Mouse (Mus musculus) liver, postnatal 0 days (tissue): ENCODE data around the gene Btd. TPM values are rescaled to one million over a fixed set of nuclear protein-coding genes. Genes with fewer than 3 reads are reported as not detected.

Source experiments
- ATAC-seq: fragments of 200-750 bp; cut with Nextera tagmentation; 2 replicates; pipeline ENCODE4 v1.8.0; 2017; ENCODE audit warnings: mild to moderate bottlenecking, moderate library complexity
- DNase-seq: peaks from one replicate; pipeline ENCODE4 v3.0.0-alpha.2; 2016
- H3K27ac ChIP-seq: fragments of 300-500 bp; sonication (generic); 2 replicates; pipeline ENCODE4 v1.5.1; 2014; ENCODE audit warnings: antibody characterized with exemption, moderate library complexity, mild to moderate bottlenecking, low read depth
- H3K27me3 ChIP-seq: fragments of 300-500 bp; sonication (generic); 2 replicates; pipeline ENCODE4 v1.6.1; 2014; ENCODE audit warnings: low read length, control low read depth, mixed read lengths; ENCODE audit not compliant: insufficient read depth
- H3K36me3 ChIP-seq: fragments of 300-500 bp; sonication (generic); replicated peaks from 2 replicates; pipeline ENCODE4 v1.6.1; 2014; ENCODE audit warnings: mild to moderate bottlenecking, control low read depth, low read length, moderate library complexity, mixed read lengths; ENCODE audit not compliant: insufficient read depth
- H3K4me1 ChIP-seq: fragments of 300-500 bp; sonication (generic); 2 replicates; pipeline ENCODE4 v1.6.1; 2014; ENCODE audit warnings: antibody characterized with exemption, mild to moderate bottlenecking, control low read depth; ENCODE audit not compliant: insufficient read depth
- H3K4me2 ChIP-seq: fragments of 300-500 bp; sonication (generic); 2 replicates; pipeline ENCODE4 v1.6.1; 2014; ENCODE audit warnings: low read depth, mild to moderate bottlenecking, low read length, moderate library complexity, mixed read lengths
- H3K4me3 ChIP-seq: fragments of 300-500 bp; sonication (generic); 2 replicates; pipeline ENCODE4 v1.5.1; 2014; ENCODE audit warnings: low read depth, low read length
- H3K9ac ChIP-seq: fragments of 300-500 bp; sonication (generic); replicated peaks from 2 replicates; pipeline ENCODE4 v1.6.1; 2014; ENCODE audit warnings: mild to moderate bottlenecking, moderate library complexity
- H3K9me3 ChIP-seq: fragments of 300-500 bp; sonication (generic); 2 replicates; pipeline ENCODE4 v1.6.1; 2016; ENCODE audit warnings: mild to moderate bottlenecking, control low read depth, low read length, mixed read lengths
- CTCF ChIP-seq: sonication (generic); IDR thresholded peaks from 2 replicates; pipeline ENCODE4 v1.5.1; 2016; ENCODE audit warnings: antibody characterized with exemption, low read depth
- EP300 ChIP-seq: IDR thresholded peaks from 2 replicates; pipeline ENCODE4 v1.6.1; 2016; ENCODE audit warnings: antibody characterized with exemption, low read depth, mild to moderate bottlenecking
- WGBS: fragments of 180-500 bp; shearing (Covaris S2); extraction: QIAGEN DNeasy Blood & Tissue Kit; methylation state at CpG from one replicate; pipeline ENCODE4 v1.1.7; 2014; ENCODE audit not compliant: insufficient replicate concordance; 5-methylcytosine and 5-hydroxymethylcytosine counted together
- polyA plus RNA-seq: library from polyadenylated mRNA; unstranded; fragments of >200 nt; fragmentation: Nextera tagmentation; extraction: Ambion mirVana; gene quantifications from 2 replicates; pipeline ENCODE4 v1.2.1, GENCODE M21; 2015

Gene Btd
- polyA plus RNA-seq, 1 experiment from 2014 or later = 44.1 TPM

DNA sequence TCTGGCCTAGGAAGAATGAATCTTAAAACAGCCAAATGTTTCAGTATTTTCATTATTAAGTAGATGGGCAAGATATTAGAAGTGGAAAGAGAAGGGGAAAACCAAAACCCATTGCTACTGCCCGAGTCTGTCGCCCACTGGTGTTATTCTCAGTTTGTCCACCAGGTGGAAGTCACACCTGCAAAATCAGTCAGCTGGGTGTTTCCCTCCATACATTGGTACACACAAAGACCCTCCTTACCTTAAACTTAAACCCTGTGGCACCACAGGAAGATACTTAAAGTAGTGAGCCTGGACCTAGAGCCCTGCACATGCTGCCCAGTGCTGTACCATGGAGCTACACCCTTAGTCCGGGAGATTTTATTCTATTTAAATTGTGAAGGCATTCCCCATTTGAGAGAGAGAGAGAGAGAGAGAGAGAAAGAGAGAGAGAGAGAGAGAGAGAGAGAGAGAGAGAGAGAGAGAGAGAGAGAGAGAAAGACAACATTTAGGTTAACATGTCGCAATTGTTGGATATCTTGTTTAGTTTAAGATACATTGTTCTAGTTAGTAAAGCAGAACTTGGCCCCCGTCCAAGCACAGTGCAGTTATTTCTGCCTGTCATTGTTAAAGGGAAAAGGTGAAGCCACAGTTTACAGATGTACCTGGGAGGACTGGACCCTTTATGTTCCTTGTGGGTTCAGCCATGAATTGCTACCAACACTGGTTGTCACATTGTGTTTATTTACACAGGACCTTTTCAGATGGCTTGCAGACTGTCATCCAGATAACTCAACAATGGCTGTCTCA lies 16.2 kb downstream of the Btd start:
- Histone ChIP-seq H3K4me3 (no peak overlapping the region), H3K27me3 (no peaks in the 10 kb centered on the region), H3K9me3 (no peaks in the 10 kb centered on the region), H3K4me2 (no peak overlapping the region), H3K4me1 (peaks cover 35% of the 10 kb centered on the region), H3K36me3 (no peaks in the 10 kb centered on the region), H3K9ac (no peak overlapping the region), H3K27ac (no peak overlapping the region)
- TF ChIP-seq EP300 (no peak), CTCF (peak; percentile 91)
- DNase-seq (peak; percentile 78), ATAC-seq (peak; percentile 43; the same call in 1 of the 2 replicates)
- 19% methylated on average over 5 of the region's 5 CpGs for WGBS

GRCm38 (mm10) chr14:31658126-31658680 lies 17.4 kb downstream of the Btd start:
- WGBS = 90% methylated on average over 8 of the region's 8 CpGs
- peaks cover 40% of the 10 kb centered on the region for H3K4me1 ChIP-seq
- ATAC-seq = no peak
- H3K4me2 ChIP-seq = no peak overlapping the region
- H3K36me3 ChIP-seq = no peaks in the 10 kb centered on the region
- H3K27ac ChIP-seq = no peak overlapping the region
- H3K4me3 ChIP-seq = no peak overlapping the region
- H3K9me3 ChIP-seq = no peaks in the 10 kb centered on the region
- TF ChIP-seq CTCF (no peak), EP300 (no peak)
- no peak for DNase-seq
- H3K27me3 ChIP-seq = no peaks in the 10 kb centered on the region
- no peak overlapping the region for H3K9ac ChIP-seq

- no peak overlapping the region for H3K27ac ChIP-seq
- peaks cover 42% of the 10 kb centered on the region for H3K4me1 ChIP-seq
- WGBS = 54% methylated on average over 10 of the region's 10 CpGs
- DNase-seq = no peak
- no peak overlapping the region for H3K9ac ChIP-seq
- TF ChIP-seq CTCF (no peak), EP300 (no peak)
- no peak overlapping the region for H3K4me3 ChIP-seq
- ATAC-seq = no peak
- no peaks in the 10 kb centered on the region; the same call in 1 of the 2 replicates for H3K36me3 ChIP-seq
- H3K4me2 ChIP-seq = no peak overlapping the region
- H3K9me3 ChIP-seq = no peaks in the 10 kb centered on the region
- H3K27me3 ChIP-seq = no peaks in the 10 kb centered on the region
Measured at GRCm38 (mm10) chr14:31659501-31660181, 18.8 kb downstream of the Btd start.

GRCm38 (mm10) chr14:31660312-31661093 lies 19.7 kb downstream of the Btd start:
- ATAC-seq = no peak
- peaks cover 49% of the 10 kb centered on the region for H3K4me1 ChIP-seq
- H3K27me3 ChIP-seq = no peaks in the 10 kb centered on the region

DNA sequence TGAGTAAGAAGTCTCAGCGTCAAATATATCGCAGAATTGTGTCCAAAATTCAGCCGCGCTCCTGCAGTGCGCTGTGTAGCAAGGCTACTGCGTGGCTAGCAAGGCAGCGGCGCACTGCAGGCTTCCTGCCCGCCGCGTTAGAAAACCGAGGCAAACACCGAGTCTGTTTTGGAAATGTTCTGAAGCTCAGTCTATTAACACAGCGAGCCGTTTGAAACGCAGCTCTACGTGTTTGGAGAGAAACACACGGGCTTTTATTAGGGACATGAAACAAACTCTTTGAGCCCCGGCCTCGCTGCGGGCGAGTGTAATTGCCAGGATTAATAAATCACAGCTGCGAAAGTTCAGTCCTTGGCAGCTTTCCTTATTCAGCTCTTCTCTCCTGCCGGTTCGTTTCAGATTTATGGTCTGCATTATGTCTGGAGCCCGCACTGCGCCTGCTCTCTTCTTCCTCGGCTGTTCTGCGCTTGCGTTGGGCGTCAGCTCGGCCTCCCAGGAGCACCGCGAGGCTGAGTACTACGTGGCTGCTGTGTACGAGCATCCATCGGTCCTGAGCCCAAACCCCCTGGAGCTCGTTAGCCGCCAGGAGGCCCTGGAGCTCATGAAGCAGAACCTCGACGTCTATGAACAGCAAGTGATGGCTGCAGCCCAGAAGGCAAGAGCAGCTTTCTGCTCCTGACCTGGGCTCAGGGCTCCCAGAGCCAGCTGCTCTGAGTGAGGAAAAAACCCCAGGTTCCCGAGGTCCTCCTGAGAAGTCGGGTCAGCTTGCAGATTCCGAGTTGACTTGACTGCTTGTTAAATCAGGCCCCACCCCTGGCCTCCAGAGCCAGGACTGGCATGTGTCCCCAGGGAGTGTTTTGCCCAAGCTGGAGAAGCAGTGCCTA lies 21.1 kb downstream of the Btd start:
- Histone ChIP-seq H3K4me1 (peaks cover 49% of the 10 kb centered on the region), H3K9me3 (no peaks in the 10 kb centered on the region), H3K9ac (peak overlapping the region; percentile 57), H3K27ac (peak overlapping the region; percentile 76), H3K4me3 (peak overlapping the region; percentile 43), H3K4me2 (peak overlapping the region; percentile 77), H3K27me3 (no peaks in the 10 kb centered on the region), H3K36me3 (peaks cover 5% of the 10 kb centered on the region)
- 12% methylated on average over 44 of the region's 44 CpGs for WGBS
- ATAC-seq (peak; percentile 83), DNase-seq (peak; percentile 70)
- TF ChIP-seq CTCF (peak; percentile 32), EP300 (no peak)

More at GRCm38 (mm10) chr14:31660312-31661093, 19.7 kb downstream of the Btd start:
- Histone ChIP-seq H3K9me3 (no peaks in the 10 kb centered on the region), H3K4me2 (no peak overlapping the region), H3K4me3 (no peak overlapping the region), H3K27ac (no peak overlapping the region), H3K9ac (peak overlapping the region; percentile 3; the same call in 1 of the 2 replicates), H3K36me3 (no peaks in the 10 kb centered on the region; the same call in 1 of the 2 replicates)
- TF ChIP-seq CTCF (no peak), EP300 (no peak)
- WGBS = 72% methylated on average over 7 of the region's 7 CpGs
- DNase-seq = no peak
